Mouse (Mus musculus) brain, embryonic 14.5 days (tissue): Measurements from ENCODE around the gene Acvrl1. TPM values are rescaled to one million over a fixed set of nuclear protein-coding genes. Genes with fewer than 3 reads are reported as not detected.
A peak's percentile ranks its signal among the peaks of the same experiment; 100 is the strongest.

Experiments
- DNase-seq: peaks from one replicate; pipeline ENCODE4 v3.0.0-alpha.2; 2011; ENCODE audit warnings: low read depth
- CTCF ChIP-seq: fragments of 200-500 bp; IDR thresholded peaks from 2 replicates; pipeline ENCODE4 v1.5.1; 2012; ENCODE audit warnings: inconsistent platforms, mild to moderate bottlenecking, moderate library complexity, borderline replicate concordance; ENCODE audit not compliant: insufficient read depth, insufficient read length; ENCODE audit errors: extremely low read depth
- POLR2A ChIP-seq: fragments of 200-500 bp; IDR thresholded peaks from 2 replicates; pipeline ENCODE4 v1.6.1; 2012; ENCODE audit warnings: mild to moderate bottlenecking, inconsistent platforms, borderline replicate concordance; ENCODE audit not compliant: poor library complexity, insufficient read depth, insufficient read length, severe bottlenecking; ENCODE audit errors: extremely low read depth
- polyA plus RNA-seq: library from polyadenylated mRNA; depleted of rRNA; stranded (reverse); fragments of >200 nt; gene quantifications from 2 replicates; pipeline ENCODE4 v1.2.3, GENCODE M21; 2012

The Acvrl1 gene
- polyA plus RNA-seq, 1 experiment, result 11.6 TPM

DNA sequence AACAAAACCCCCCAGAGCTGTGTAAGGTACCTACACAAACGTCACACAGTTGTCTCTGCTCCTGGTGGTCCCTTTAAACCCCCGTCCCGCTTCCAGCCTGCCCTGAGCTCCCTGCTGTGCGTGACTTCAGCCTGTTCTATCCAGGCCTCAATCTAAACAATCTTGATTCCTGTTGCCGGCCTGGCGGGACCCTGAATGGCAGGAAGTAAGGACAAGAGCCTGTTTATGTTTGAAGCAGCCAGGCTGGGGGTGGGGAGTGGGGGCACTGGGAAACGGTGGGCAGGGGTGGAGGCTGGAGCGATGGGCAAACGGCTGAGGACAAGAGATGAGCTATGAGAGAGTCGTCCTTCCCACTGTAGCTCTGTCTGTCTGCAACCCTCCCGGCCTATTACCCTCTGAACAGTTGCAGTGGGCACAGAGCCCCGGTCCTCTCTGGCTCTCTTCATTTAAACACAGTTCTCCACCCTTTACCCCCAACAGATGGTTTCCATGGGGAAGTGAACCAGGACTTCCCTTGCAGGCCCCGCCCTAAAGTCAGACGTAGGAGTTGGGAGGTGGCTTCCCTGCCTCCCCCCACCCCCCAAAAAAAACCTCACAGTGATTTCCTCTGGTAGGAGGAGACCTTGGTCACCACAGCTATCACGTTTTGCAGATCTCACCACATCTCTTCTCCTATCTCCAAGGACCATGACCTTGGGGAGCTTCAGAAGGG, 5.8 kb downstream of the Acvrl1 start:
- DNase-seq, result no peak

DNA sequence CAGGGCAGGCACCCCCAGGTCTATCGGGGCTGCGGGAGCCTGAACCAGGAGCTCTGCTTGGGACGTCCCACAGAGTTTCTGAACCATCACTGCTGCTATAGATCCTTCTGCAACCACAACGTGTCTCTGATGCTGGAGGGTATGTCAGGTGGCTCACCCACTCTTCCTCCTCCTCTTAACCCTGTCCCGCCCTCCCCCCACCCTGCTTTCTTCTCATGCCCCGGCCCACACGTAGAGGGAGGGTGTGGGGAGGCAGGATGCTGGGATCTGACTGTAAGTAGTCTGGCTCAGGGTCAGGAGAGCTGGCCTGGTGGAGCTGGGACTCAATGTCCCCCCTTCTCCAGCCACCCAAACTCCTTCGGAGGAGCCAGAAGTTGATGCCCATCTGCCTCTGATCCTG, 7.1 kb downstream of the Acvrl1 start:
- no peak for TF ChIP-seq CTCF
- no peak for TF ChIP-seq POLR2A
- no peak for DNase-seq

More for the DNA sequence above, 5.8 kb downstream of the Acvrl1 start:
- TF ChIP-seq CTCF (no peak), POLR2A (no peak)

DNA sequence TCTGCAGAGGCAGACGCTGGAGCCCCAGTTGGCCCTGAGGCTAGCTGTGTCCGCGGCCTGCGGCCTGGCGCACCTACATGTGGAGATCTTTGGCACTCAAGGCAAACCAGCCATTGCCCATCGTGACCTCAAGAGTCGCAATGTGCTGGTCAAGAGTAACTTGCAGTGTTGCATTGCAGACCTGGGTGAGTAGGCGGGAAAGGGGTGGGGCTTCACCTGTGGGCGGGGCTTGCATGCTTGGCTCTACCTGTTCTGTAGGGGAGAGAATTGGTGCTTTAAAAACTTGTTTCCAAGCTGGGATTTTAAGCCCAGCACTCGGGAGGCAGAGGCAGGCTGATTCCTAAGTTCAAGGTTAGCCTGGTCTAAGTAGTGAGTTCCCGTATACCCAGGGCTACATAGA, 9.1 kb downstream of the Acvrl1 start:
- no peak for TF ChIP-seq CTCF
- no peak for TF ChIP-seq POLR2A
- no peak for DNase-seq

DNA sequence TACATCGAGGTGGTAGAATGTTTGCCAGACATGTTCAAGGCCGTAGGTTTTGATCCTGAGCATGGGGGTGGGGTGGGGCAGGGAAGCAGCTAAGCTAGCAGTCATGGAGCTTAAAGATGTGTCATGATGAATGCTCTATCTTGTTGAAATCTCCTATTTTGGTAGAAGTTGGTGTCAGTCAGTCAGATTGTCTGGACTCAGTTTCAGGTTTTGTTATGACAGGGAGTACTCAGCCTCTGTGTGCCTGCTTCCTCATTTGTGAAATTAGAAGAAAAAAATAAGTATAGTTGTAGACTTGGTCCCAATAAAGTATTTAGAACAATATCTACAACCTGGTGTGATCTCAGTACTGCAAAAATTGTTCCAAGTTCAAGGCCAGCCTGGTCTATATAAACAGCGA, 10.4 kb downstream of the Acvrl1 start:
- DNase-seq, result no peak
- TF ChIP-seq CTCF, result no peak
- TF ChIP-seq POLR2A, result no peak

DNA sequence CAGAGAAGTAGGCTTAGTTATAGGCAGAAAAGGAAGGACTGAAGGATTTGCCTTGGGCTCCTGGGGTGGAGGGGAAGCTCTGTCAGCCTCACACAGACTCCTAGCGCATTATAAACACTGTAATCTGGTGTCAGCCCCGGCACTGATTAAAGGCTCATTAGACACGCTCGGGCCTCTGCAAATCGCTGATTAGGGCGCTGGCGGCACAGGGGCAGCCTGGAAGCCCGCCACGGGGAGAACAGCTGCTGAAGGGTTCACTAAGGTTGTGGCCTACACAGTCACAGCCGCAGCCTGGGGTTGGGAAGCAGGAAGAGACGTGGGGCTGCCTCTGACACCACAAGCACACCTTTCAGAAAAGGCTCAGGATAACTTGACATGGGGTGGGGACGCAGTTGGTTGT, 11.6 kb downstream of the Acvrl1 start:
- peak; percentile 86 for DNase-seq

DNA sequence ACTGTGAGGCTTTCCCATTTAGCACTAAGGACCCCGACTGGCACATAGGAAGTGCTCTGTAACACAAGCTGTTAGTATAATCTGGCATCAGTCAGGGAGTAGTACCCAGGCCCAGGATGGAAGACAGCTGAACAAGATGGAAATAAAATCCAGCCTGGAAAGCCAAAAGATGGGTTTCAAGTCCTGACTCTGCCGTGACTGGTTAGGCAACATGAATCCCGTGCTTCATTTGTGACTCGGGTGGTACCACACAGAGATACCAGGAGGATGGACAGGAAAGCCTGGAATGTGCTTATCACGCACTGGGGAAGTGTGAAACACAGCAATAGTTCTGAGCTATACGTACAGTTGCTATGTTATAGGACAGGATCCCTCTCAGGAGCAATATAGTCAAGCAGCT, 12.3 kb downstream of the Acvrl1 start:
- DNase-seq, result no peak
- TF ChIP-seq CTCF (no peak), POLR2A (no peak)

More for the DNA sequence above, 11.6 kb downstream of the Acvrl1 start:
- TF ChIP-seq POLR2A, result no peak
- no peak for TF ChIP-seq CTCF

DNA sequence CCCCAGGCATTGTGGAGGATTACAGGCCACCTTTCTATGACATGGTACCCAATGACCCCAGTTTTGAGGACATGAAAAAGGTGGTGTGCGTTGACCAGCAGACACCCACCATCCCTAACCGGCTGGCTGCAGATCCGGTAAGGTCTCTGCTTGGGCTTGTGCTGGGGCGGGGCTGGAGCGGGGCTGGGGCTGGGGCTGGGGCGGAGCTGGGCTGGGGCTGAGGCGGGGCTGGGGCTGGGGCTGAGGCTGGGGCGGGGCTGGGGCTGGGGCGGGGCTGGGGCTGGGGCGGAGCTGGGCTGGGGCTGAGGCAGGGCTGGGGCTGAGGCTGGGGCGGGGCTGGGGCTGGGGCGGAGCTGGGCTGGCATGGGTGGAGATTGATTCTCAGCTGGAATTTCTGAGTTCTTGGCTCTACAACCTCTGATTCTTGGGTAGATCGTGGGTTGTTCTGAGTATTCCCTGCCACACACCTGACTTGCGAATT, 12.8 kb downstream of the Acvrl1 start:
- peak; percentile 55 for DNase-seq
- TF ChIP-seq CTCF (no peak), POLR2A (no peak)

DNA sequence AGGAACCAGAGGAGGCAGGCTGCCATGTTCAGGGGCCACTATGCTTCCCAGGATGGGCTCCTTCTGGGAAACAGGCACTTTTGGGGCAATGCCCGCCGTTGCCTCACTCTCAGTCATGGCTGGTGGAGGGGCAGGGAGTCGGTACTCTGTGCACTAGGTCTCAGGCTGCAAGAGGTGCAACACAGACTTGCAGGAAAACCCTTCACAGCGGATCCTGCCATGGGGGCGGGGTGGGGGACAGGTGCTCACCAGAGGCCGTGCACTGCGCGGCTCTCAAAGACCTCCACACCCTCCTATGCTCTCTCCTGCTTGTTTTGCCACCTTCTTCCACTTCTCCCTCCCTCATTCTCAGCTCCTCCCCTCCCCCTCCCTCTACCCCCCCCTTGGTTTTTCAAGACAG, 14.3 kb downstream of the Acvrl1 start:
- TF ChIP-seq CTCF (no peak), POLR2A (no peak)
- DNase-seq, result no peak

DNA sequence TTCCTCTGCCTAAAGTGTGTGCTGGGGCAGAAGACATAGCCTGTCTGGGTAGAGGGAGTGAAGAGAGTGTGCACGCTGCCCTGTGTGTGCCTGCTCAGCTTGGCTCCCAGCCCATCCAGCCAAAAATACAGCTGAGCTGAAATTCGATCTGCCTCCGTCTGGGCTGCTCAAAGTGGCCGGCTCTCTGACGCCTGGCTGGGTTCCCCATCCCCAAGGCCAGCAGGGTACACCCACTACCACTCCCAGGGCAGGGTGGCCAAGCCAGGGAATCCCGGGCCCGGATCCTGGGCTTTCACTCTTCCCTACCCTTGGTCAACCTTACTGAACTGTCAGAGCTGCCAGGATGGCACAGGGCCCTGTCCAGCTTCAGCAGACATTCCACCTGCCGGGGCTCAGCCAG, 15.2 kb downstream of the Acvrl1 start:
- TF ChIP-seq POLR2A (no peak), CTCF (no peak)
- peak; percentile 68 for DNase-seq

DNA sequence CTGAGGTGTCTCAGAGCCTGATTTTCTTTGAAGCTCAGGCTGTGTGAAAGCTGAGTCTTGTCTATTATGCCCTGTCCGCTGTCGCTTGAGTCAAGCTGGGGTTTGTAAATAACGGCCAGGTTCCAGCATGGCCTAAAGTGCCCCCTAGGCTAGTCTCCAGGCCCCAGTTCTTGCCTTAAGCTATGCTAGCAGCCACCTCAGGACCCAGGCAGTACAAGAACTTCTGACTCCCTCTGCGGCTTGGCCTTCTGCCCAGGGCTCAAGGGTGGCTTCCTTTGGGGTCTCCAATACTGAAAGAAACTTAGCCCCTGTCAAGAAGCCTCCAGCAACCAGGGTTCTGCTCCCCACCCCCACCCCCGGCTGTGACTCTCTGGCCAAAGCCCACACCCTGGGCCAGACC, 15.9 kb downstream of the Acvrl1 start:
- no peak for DNase-seq

DNA sequence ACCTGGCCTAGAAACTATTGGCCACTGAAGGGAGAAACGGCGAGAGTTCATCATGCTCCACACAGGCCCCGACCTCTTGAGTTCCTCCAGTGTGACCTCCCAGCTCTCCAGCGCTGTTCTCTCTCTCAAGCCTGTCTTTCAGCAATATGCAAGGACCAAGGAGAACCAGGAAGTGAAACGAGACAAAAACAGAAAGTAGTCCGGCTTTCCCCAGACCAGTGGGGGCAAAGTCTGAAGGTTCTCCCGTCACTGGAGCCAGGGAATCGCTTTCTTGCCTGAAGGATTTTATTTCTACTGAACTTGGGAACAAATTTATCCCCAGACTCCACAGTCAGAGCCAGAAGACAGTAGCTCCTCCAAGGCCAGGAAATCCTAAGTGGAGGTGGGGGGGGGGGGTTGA, 16.5 kb downstream of the Acvrl1 start:
- TF ChIP-seq POLR2A, result no peak
- no peak for TF ChIP-seq CTCF

More for the DNA sequence above, 15.9 kb downstream of the Acvrl1 start:
- TF ChIP-seq POLR2A (no peak), CTCF (no peak)

More for the DNA sequence above, 16.5 kb downstream of the Acvrl1 start:
- no peak for DNase-seq
